Mouse (Mus musculus) forebrain, embryonic 14.5 days (tissue): ENCODE data around the gene Btnl4. TPM values are rescaled to one million over a fixed set of nuclear protein-coding genes. Genes with fewer than 3 reads are reported as not detected.
"Not testable (repeated sequence)": the region's sequence is repeated elsewhere in the genome, so short reads cannot be mapped to it uniquely, and the experiment has no call there.

Experiments
- ATAC-seq: fragments of 200-750 bp; cut with Nextera tagmentation; 2 replicates; pipeline ENCODE4 v1.8.0; 2017; ENCODE audit warnings: mild to moderate bottlenecking, moderate library complexity
- DNase-seq: peaks from one replicate; pipeline ENCODE4 v3.0.0-alpha.2; 2015; ENCODE audit warnings: low spot score
- H3K27ac ChIP-seq: fragments of 300-500 bp; sonication (generic); 2 replicates; pipeline ENCODE4 v1.5.1; 2014; ENCODE audit warnings: low read depth, mild to moderate bottlenecking, control low read depth, low read length, moderate library complexity
- H3K27me3 ChIP-seq: fragments of 300-500 bp; sonication (generic); replicated peaks from 2 replicates; pipeline ENCODE4 v1.6.1; 2014; ENCODE audit warnings: low read length, control low read depth, mixed read lengths; ENCODE audit not compliant: control insufficient read depth, insufficient read depth
- H3K36me3 ChIP-seq: fragments of 300-500 bp; sonication (generic); 2 replicates; pipeline ENCODE4 v1.6.1; 2014; ENCODE audit warnings: low read length, control low read depth; ENCODE audit not compliant: control insufficient read depth, insufficient read depth
- H3K4me1 ChIP-seq: fragments of 300-500 bp; sonication (generic); 2 replicates; pipeline ENCODE4 v1.6.1; 2014; ENCODE audit warnings: antibody characterized with exemption, low read length, control low read depth; ENCODE audit not compliant: control insufficient read depth, insufficient read depth
- H3K4me2 ChIP-seq: fragments of 300-500 bp; sonication (generic); 2 replicates; pipeline ENCODE4 v1.6.1; 2014; ENCODE audit warnings: mild to moderate bottlenecking, control low read depth, low read length
- H3K4me3 ChIP-seq: fragments of 300-500 bp; sonication (generic); 2 replicates; pipeline ENCODE4 v1.5.1; 2014; ENCODE audit warnings: low read depth, low read length, control low read depth
- H3K9ac ChIP-seq: fragments of 300-500 bp; sonication (generic); 2 replicates; pipeline ENCODE4 v1.6.1; 2014; ENCODE audit warnings: mild to moderate bottlenecking, low read length, control low read depth, moderate library complexity
- H3K9me3 ChIP-seq: fragments of 300-500 bp; sonication (generic); replicated peaks from 2 replicates; pipeline ENCODE4 v1.6.1; 2016; ENCODE audit warnings: low read length, control low read depth, mixed read lengths; ENCODE audit not compliant: control insufficient read depth
- WGBS: fragments of 180-500 bp; shearing (Covaris S2); extraction: QIAGEN DNeasy Blood & Tissue Kit; methylation state at CpG from one replicate; pipeline ENCODE4 v1.1.7; 2014; 5-methylcytosine and 5-hydroxymethylcytosine counted together
- polyA plus RNA-seq: library from polyadenylated mRNA; unstranded; fragments of >200 nt; fragmentation: Nextera tagmentation; extraction: Ambion mirVana; gene quantifications from 2 replicates; pipeline ENCODE4 v1.2.1, GENCODE M21; 2014

The Btnl4 gene
- polyA plus RNA-seq, 1 experiment from 2014 or later = not detected

DNA sequence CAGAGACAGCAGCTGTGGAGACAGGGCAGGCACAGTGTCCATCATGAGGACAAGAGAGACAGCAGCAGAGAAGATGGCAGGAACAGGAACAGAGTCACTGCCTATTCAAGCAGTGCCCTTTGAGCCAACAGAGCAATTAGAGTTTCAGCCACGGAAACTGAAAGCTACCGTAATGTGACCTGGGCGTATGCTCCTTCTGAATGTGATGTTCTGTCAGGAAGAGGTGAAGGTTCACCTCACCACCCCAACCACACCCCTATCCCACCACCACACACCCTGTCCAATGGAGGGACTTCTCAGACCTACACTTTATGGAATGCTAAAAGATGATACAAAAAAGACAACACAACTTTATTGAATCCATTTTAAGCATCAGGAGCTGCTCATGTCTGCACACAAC, 20.2 kb upstream of the Btnl4 start:
- not testable (repeated sequence) for H3K27ac ChIP-seq, H3K4me2 ChIP-seq, H3K9me3 ChIP-seq, H3K27me3 ChIP-seq, ATAC-seq, H3K36me3 ChIP-seq, DNase-seq, H3K4me1 ChIP-seq, H3K4me3 ChIP-seq, H3K9ac ChIP-seq
- WGBS = 80% methylated on average over 3 of the region's 3 CpGs

DNA sequence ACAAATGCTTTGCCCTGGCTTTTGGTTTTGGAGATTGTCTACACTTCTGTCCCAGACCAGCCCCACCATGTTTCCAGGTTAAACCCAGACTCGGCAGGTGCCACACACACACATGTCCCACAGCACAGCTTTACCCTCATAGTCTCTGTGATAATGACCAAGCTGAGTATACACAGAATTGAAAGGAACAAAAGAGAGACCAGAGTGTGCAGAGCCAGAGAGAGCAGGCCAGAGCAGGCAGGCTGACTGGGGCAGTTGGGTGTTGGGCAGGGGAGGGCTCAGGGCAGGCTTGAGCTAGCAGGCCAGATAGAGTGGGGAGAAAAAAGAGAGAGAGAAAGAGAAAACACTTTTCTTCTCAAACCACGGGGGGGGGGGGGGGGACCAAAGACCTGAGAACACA, 19.4 kb upstream of the Btnl4 start:
- Histone ChIP-seq H3K27me3 (no peaks in the 10 kb centered on the region), H3K27ac (no peak overlapping the region), H3K9me3 (no peaks in the 10 kb centered on the region), H3K36me3 (no peaks in the 10 kb centered on the region), H3K9ac (no peak overlapping the region), H3K4me3 (no peak overlapping the region), H3K4me1 (no peaks in the 10 kb centered on the region), H3K4me2 (no peak overlapping the region)
- ATAC-seq = no peak
- no peak for DNase-seq
- WGBS = 95% methylated on average over 1 of the region's 2 CpGs

DNA sequence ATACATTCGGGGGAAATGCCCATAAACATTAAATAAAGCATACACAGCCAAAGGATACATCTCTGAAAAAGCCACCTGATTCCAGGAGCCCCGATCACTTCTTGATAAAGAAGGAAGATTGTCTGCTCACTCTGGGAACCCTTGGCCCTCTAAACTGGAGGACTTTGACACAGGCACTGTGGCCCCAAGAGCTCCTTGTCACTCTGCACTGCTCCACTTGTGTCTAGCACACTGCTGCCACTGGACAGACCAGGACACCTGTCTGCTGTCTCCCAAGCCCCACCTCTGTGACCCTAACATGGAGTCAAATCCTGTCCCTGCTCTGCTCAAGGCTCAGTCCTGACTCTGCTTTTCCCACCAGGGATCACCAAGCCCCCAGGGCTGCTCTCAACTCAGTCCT, 18.0 kb upstream of the Btnl4 start:
- H3K27me3 ChIP-seq, H3K36me3 ChIP-seq, H3K27ac ChIP-seq, H3K4me1 ChIP-seq, ATAC-seq, H3K4me3 ChIP-seq, H3K9me3 ChIP-seq, H3K9ac ChIP-seq, H3K4me2 ChIP-seq, DNase-seq: not testable (repeated sequence)
- 86% methylated on average over 2 of the region's 2 CpGs for WGBS

DNA sequence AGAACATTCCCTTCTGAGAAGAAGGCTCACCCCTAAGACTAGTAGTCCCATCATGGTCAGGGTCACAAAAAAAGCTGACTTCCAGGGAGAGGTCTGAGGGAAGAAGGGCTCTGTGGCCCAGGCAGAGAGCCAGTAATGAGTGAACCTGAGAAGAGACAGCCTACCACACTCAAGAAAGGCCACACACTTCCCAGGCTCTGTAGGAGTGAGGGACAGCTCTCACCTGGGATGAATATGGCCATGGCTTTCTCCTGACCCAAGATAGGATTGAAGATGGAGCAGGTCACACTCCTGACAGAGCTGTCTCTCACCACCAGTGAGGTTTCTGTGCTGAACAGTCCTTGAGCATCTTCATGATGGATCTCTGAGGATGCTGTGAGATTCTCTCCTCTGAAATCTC, 15.7 kb upstream of the Btnl4 start:
- no peak overlapping the region for H3K4me2 ChIP-seq
- ATAC-seq (no peak), DNase-seq (no peak)
- H3K36me3 ChIP-seq = no peaks in the 10 kb centered on the region
- H3K9me3 ChIP-seq = no peaks in the 10 kb centered on the region
- H3K4me1 ChIP-seq = no peaks in the 10 kb centered on the region
- H3K27me3 ChIP-seq = no peaks in the 10 kb centered on the region
- H3K27ac ChIP-seq = no peak overlapping the region
- H3K4me3 ChIP-seq = no peak overlapping the region
- H3K9ac ChIP-seq = no peak overlapping the region

DNA sequence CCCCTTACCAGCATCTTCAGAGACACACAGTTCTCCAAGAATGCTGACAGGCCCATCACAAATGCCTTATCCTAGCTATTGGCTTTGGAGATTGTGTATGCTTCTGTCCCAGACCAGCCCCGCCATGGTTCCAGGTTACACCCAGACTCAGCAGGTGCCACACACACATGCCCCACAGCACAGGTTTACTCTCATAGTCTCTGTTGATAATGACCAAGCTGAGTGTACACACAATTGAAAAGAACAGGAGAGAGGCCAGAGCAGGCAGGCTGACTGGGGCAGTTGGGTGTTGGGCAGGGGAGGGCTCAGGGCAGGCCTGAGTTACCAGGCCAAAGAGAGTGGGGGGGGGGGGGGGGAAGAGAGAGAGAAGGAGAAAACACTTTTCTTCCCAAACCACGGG, 691 bp downstream of the Btnl4 start:
- no peak overlapping the region for H3K27ac ChIP-seq
- no peaks in the 10 kb centered on the region for H3K9me3 ChIP-seq
- H3K27me3 ChIP-seq = no peaks in the 10 kb centered on the region
- H3K36me3 ChIP-seq = no peaks in the 10 kb centered on the region
- DNase-seq = no peak
- no peak for ATAC-seq
- no peaks in the 10 kb centered on the region for H3K4me1 ChIP-seq
- H3K4me3 ChIP-seq = no peak overlapping the region
- H3K4me2 ChIP-seq = no peak overlapping the region
- WGBS = 88% methylated on average over 1 of the region's 2 CpGs
- H3K9ac ChIP-seq = no peak overlapping the region

DNA sequence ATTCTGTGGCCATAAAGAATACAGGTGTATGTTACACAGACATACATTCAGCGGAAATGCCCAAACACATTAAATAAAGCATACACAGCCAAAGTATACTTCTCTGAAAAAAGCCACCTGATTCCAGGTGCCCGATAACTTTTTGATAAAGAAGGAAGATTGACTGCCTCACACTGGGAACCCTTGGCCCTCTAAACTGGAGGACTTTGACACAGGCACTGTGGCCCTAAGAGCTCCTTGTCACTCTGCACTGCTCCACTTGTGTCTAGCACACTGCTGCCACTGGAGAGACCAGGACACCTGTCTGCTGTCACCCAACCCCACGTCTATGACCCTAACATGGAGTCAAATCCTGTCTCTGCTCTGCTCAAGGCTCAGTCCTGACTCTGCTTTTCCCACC, 2.1 kb downstream of the Btnl4 start:
- Histone ChIP-seq H3K27ac (no peak overlapping the region), H3K36me3 (no peaks in the 10 kb centered on the region), H3K27me3 (no peaks in the 10 kb centered on the region), H3K4me1 (no peaks in the 10 kb centered on the region), H3K9ac (no peak overlapping the region), H3K9me3 (no peaks in the 10 kb centered on the region), H3K4me3 (no peak overlapping the region), H3K4me2 (no peak overlapping the region)
- DNase-seq = no peak
- ATAC-seq = no peak
- WGBS = 87% methylated on average over 3 of the region's 3 CpGs

DNA sequence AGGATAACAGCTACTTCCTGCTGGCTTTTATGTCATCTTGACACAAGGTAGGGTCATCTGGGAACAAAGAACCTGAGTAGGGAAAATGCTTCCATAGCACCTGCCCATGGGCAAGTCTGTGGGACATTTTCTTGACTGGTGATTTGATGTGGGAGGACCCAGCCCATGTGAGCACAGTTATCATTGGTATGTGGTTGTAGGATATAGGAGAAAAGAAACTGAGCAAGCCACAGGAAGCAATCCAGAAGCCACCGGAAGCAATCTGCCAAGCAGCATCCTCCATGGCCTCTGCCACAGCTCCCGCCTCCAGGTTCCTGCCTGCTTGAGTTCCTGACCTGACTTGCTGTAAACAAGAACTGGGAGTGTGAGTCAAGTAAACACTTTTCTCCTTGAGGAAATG, 6.6 kb downstream of the Btnl4 start:
- WGBS = 92% methylated on average over 2 of the region's 2 CpGs
- H3K9ac ChIP-seq = no peak overlapping the region

DNA sequence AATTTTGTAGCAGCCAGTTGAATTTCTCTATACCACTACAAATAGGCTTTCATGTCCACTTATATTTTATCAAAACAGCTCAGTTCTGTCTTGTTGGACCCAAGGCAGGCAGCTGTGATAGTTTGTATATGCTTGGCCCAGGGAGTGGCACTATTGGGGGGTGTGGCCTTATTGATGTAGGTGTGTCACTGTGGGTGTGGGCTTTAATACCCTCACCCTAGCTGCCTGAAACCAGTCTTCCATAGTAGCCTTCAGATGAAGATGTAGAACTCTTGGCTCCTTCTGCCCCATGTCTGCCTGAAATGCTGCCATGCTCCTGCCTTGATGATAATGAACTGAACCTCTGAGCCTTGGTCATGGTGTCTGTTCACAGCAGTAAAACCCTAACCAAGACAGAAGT, 11.2 kb downstream of the Btnl4 start:
- H3K4me3 ChIP-seq, DNase-seq, H3K27ac ChIP-seq, H3K4me2 ChIP-seq, H3K9me3 ChIP-seq, H3K36me3 ChIP-seq, H3K9ac ChIP-seq, H3K4me1 ChIP-seq, H3K27me3 ChIP-seq, ATAC-seq: not testable (repeated sequence)

More for the DNA sequence above, 6.6 kb downstream of the Btnl4 start:
- Histone ChIP-seq H3K4me3 (no peak overlapping the region), H3K36me3 (no peaks in the 10 kb centered on the region), H3K4me1 (no peaks in the 10 kb centered on the region), H3K27ac (no peak overlapping the region), H3K27me3 (no peaks in the 10 kb centered on the region), H3K4me2 (no peak overlapping the region), H3K9me3 (no peaks in the 10 kb centered on the region)
- DNase-seq (no peak), ATAC-seq (no peak)

DNA sequence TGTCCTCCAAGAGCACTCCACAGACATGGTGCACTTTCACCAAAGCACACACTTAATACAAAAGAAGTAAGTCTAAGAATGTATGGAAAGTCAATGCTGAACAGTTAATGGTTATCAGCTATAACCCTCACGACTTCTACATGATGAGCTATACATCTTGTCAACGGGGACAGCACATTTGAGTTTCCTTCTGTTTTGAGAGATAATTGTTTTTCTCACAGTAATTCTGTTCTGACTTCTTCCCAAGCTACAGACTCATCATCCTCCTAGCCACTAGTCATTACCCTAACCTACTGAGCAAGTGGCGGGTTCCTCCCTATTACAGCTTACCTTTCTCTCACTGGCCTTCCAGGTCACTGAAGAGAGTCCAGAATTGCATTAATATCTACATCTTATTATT, 17.9 kb downstream of the Btnl4 start:
- Histone ChIP-seq H3K36me3 (no peaks in the 10 kb centered on the region), H3K4me3 (no peak overlapping the region), H3K4me1 (no peaks in the 10 kb centered on the region), H3K27me3 (no peaks in the 10 kb centered on the region), H3K9ac (no peak overlapping the region), H3K4me2 (no peak overlapping the region), H3K27ac (no peak overlapping the region), H3K9me3 (no peaks in the 10 kb centered on the region)
- ATAC-seq = no peak
- WGBS = 82% methylated on average over 3 of the region's 3 CpGs
- DNase-seq = no peak

DNA sequence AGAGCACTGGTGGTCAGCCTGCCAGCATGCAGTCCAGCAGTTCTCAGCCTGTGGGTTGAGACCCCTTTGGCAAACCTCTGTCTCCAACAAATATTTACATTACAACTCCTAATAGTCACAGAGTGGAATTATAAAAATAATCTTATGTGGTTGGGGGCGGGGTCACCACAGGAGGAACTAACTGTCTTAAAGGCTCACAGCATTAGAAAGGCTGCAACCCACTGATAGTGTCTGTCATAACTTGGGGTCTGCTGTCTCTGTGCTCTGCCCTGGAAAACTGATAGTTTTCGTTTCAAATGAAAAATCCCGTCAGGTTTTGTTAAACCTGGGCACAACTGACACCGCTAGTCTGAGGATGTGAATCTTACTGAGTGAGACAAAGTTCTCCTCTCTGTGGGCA, 19.4 kb downstream of the Btnl4 start:
- 80% methylated on average over 4 of the region's 4 CpGs for WGBS
- Histone ChIP-seq H3K27me3 (no peaks in the 10 kb centered on the region), H3K9ac (no peak overlapping the region), H3K4me2 (no peak overlapping the region), H3K27ac (no peak overlapping the region), H3K4me1 (no peaks in the 10 kb centered on the region), H3K36me3 (no peaks in the 10 kb centered on the region), H3K9me3 (no peaks in the 10 kb centered on the region), H3K4me3 (no peak overlapping the region)
- ATAC-seq (no peak), DNase-seq (no peak)
